Comparison of ENCODE assay signal across 9 mouse cellular contexts in the genomic region with DNA sequence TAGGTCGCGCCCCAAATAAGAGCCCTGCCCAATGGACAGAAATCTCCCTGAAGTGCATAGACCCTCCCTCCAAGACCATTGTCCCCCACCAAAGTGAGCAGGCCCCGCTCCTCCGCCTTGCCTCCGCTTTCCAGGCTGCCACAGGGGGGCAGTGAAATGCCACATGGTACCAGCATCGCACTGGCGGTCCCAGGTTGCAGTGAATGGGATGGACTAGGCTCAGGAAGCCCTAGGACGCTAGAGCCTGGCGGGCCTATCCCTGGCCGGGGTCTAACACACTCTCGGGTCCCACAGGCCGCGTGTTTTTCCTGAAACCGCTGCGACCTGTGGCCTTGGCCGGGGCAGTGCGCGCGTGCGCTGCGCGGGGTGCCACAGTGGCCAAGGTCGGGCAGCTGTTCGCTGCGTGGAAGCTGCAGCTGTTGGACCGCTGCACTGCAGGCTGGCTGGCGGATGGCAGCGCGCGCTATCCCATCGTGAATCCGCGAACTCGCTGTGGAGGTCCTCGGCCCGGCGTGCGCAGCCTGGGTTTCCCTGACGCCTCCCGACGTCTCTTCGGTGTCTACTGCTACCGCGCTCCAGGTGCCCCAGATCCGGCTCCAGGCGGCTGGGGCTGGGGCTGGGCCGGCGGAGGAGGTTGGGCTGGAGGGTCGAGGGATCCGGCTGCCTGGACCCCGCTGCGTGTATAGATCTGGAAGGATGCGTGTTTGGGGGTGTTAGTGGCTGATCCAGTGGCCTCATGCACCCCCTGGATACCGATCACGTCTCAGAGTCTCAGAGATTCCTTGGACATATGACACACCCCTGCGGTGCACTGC. TPM values are rescaled to one million over a fixed set of nuclear protein-coding genes. Genes with fewer than 3 reads are reported as not detected.
DNase-seq lines count a peak whose midpoint lies in the region; ATAC-seq lines count a peak whose summit lies in the region.
"Had no signal": no experiment of that assay in that cellular context is flagged by ENCODE, and none has a peak within 500 bp of the region (broad histone marks: within the 10 kb centered on the region; RNA-seq: fewer than 3 reads in every experiment).

No protein-coding gene starts in this region.

- peaks cover 29% of the 10 kb centered on the region for H3K4me1 ChIP-seq in kidney, embryonic 15.5 days
- H3K4me1 ChIP-seq in liver, embryonic 11.5 days (replicated peaks; ENCODE audit: control insufficient read depth, insufficient read depth, low read length), result peaks cover 8% of the 10 kb centered on the region

- intact Hi-C loops in gastrocnemius, postnatal 14 days (cut with DNase I; ENCODE audit: low total_unique reads), result loop anchor here (5.0 kb wide), 1 partner anchor 79 kb away; no protein-coding TSS in a partner anchor

- no peaks in the 10 kb centered on the region for H3K36me3 ChIP-seq in kidney, embryonic 15.5 days
- H3K36me3 ChIP-seq in liver, embryonic 11.5 days (ENCODE audit: control insufficient read depth, insufficient read depth, low read length), result no peaks in the 10 kb centered on the region

- peak overlapping the region; percentile 77 for H3K4me2 ChIP-seq in kidney, embryonic 15.5 days
- peak overlapping the region; percentile 54 for H3K4me2 ChIP-seq in liver, embryonic 11.5 days

- no peaks in the 10 kb centered on the region for H3K9me3 ChIP-seq in kidney, embryonic 15.5 days (replicated peaks)
- no peaks in the 10 kb centered on the region for H3K9me3 ChIP-seq in liver, embryonic 11.5 days (ENCODE audit: control insufficient read depth, low read length)

- peak; percentile 73 for ATAC-seq in kidney, embryonic 15.5 days (replicated peaks; ENCODE audit: low FRiP score)
- ATAC-seq in liver, embryonic 11.5 days (replicated peaks; ENCODE audit: low FRiP score), result no peak
- ATAC-seq in activated CD4-positive, CD25-positive, alpha-beta regulatory T cell, adult 4 months, result no peak

- H3K9ac ChIP-seq in kidney, embryonic 15.5 days, result 0 out of 2 replicates have a peak overlapping the region, but pooled peaks have one; percentile 5
- no peak overlapping the region for H3K9ac ChIP-seq in liver, embryonic 11.5 days (ENCODE audit: low read depth, low read length)

- peak; percentile 55 for DNase-seq in kidney, adult 18-20 months
- DNase-seq in kidney, adult 11 months, result no peak
- DNase-seq in cerebellum, postnatal 10 days, result peak; percentile 82 to 84
- peak; percentile 38 for DNase-seq in gastrocnemius, postnatal 14 days
- no peak for DNase-seq in liver, embryonic 11.5 days (ENCODE audit: low spot score)
- peak; percentile 73 for DNase-seq in neural tube, embryonic 10.5 days (ENCODE audit: extremely low spot score, low spot score)

- no peak overlapping the region for H3K27ac ChIP-seq in kidney, embryonic 15.5 days
- no peak overlapping the region for H3K27ac ChIP-seq in liver, embryonic 11.5 days (ENCODE audit: low read depth, low read length)
- H3K27ac ChIP-seq: macrophage had no signal

- peaks cover 94% of the 10 kb centered on the region for H3K27me3 ChIP-seq in kidney, embryonic 15.5 days
- peaks cover 83% of the 10 kb centered on the region for H3K27me3 ChIP-seq in liver, embryonic 11.5 days (replicated peaks; ENCODE audit: control insufficient read depth, insufficient read depth, low read length)

- 4% methylated on average over 56 of the region's 56 CpGs for WGBS in kidney, embryonic 15.5 days
- WGBS in liver, embryonic 11.5 days, result 7% methylated on average over 56 of the region's 56 CpGs

- H3K4me3 ChIP-seq in kidney, embryonic 15.5 days (replicated peaks), result peak overlapping the region; percentile 42
- peak overlapping the region; percentile 28 for H3K4me3 ChIP-seq in liver, embryonic 11.5 days (ENCODE audit: low read depth, low read length)

RNA-seq across cellular contexts. Expression of a gene that starts 4.8 kb away (rescaled TPM):
- total RNA-seq in gastrocnemius, postnatal 14 days (2021), result under 1 TPM in 1 of 2 experiments, not detected in 1; 0.06 TPM
- polyA plus RNA-seq in kidney, embryonic 15.5 days (2015; fragmentation: Nextera tagmentation; extraction: Ambion mirVana), result 0.35 TPM in 1 of 2 replicates, not detected in the other
- polyA plus RNA-seq in liver, embryonic 11.5 days (2014; fragmentation: Nextera tagmentation; extraction: Ambion mirVana), result 0.27 and 0.64 TPM in 2 replicates
- not detected for polyA plus RNA-seq in activated CD4-positive, CD25-positive, alpha-beta regulatory T cell, adult 4 months (2017; shearing (Covaris generic))

RNA-seq across cellular contexts. Expression of a gene that starts 15.3 kb away (rescaled TPM):
- under 1 TPM in 1 of 2 experiments, not detected in 1; 0.51 TPM for total RNA-seq in gastrocnemius, postnatal 14 days (2021)
- polyA plus RNA-seq in kidney, embryonic 15.5 days (2015; fragmentation: Nextera tagmentation; extraction: Ambion mirVana), result 1.0 TPM in 2 replicates
- polyA plus RNA-seq in liver, embryonic 11.5 days (2014; fragmentation: Nextera tagmentation; extraction: Ambion mirVana), result 0.60 and 0.82 TPM in 2 replicates
- under 1 TPM; 0.34 to 0.69 TPM for polyA plus RNA-seq in activated CD4-positive, CD25-positive, alpha-beta regulatory T cell, adult 4 months (2017; shearing (Covaris generic))

RNA-seq across cellular contexts. Expression of a gene that starts 32.6 kb away (rescaled TPM):
- total RNA-seq in gastrocnemius, postnatal 14 days (2021), result under 1 TPM; 0.02 to 0.04 TPM
- polyA plus RNA-seq in kidney, embryonic 15.5 days (2015; fragmentation: Nextera tagmentation; extraction: Ambion mirVana), result 0.32 and 0.64 TPM in 2 replicates
- polyA plus RNA-seq in liver, embryonic 11.5 days (2014; fragmentation: Nextera tagmentation; extraction: Ambion mirVana), result 0.08 and 0.15 TPM in 2 replicates
- not detected for polyA plus RNA-seq in activated CD4-positive, CD25-positive, alpha-beta regulatory T cell, adult 4 months (2017; shearing (Covaris generic))
- polyA plus RNA-seq: macrophage had no signal

RNA-seq across cellular contexts. Expression of a gene that starts 43.1 kb away (rescaled TPM):
- total RNA-seq in gastrocnemius, postnatal 14 days (2021), result 1 to 10 TPM; 2.2 to 4.4 TPM
- polyA plus RNA-seq in kidney, embryonic 15.5 days (2015; fragmentation: Nextera tagmentation; extraction: Ambion mirVana), result 31.4 and 34.8 TPM in 2 replicates
- 32.9 and 35.4 TPM in 2 replicates for polyA plus RNA-seq in liver, embryonic 11.5 days (2014; fragmentation: Nextera tagmentation; extraction: Ambion mirVana)
- polyA plus RNA-seq in activated CD4-positive, CD25-positive, alpha-beta regulatory T cell, adult 4 months (2017; shearing (Covaris generic)), result 10 to 100 TPM; 34.3 to 56.0 TPM

RNA-seq across cellular contexts. Expression of a gene that starts 45.4 kb away (rescaled TPM):
- total RNA-seq in gastrocnemius, postnatal 14 days (2021), result 10 to 100 TPM; 17.7 to 17.9 TPM
- polyA plus RNA-seq in kidney, embryonic 15.5 days (2015; fragmentation: Nextera tagmentation; extraction: Ambion mirVana), result 44.1 and 48.7 TPM in 2 replicates
- polyA plus RNA-seq in liver, embryonic 11.5 days (2014; fragmentation: Nextera tagmentation; extraction: Ambion mirVana), result 30.8 and 32.4 TPM in 2 replicates
- polyA plus RNA-seq in activated CD4-positive, CD25-positive, alpha-beta regulatory T cell, adult 4 months (2017; shearing (Covaris generic)), result 10 to 100 TPM; 45.0 to 46.4 TPM

Comparison
In these comparisons a context has a peak if more than half of its experiments do, and no peak if none do; other contexts are left out.
1. DNase-seq: peak in kidney, adult 18-20 months (single experiment), cerebellum, postnatal 10 days (2 of 2), gastrocnemius, postnatal 14 days (single experiment) and neural tube, embryonic 10.5 days (single experiment); none in kidney, adult 11 months (single experiment) and liver, embryonic 11.5 days (single experiment).